Mouse (Mus musculus) forebrain, embryonic 11.5 days (tissue): ENCODE measurements around the gene Ubl7. TPM values are rescaled to one million over a fixed set of nuclear protein-coding genes. Genes with fewer than 3 reads are reported as not detected.

Experiments
- ATAC-seq: fragments of 200-750 bp; cut with Nextera tagmentation; replicated peaks from 2 replicates; pipeline ENCODE4 v1.8.0; 2017; ENCODE audit warnings: moderate TSS enrichment; ENCODE audit not compliant: low FRiP score
- DNase-seq: peaks from one replicate; pipeline ENCODE4 v3.0.0-alpha.2; 2017; ENCODE audit warnings: low spot score
- H3K27ac ChIP-seq: fragments of 300-500 bp; sonication (generic); 2 replicates; pipeline ENCODE4 v1.5.1; 2014; ENCODE audit warnings: low read depth, low read length
- H3K27me3 ChIP-seq: fragments of 300-500 bp; sonication (generic); 2 replicates; pipeline ENCODE4 v1.6.1; 2014; ENCODE audit warnings: mild to moderate bottlenecking, low read length, mixed read lengths; ENCODE audit not compliant: control insufficient read depth, insufficient read depth
- H3K36me3 ChIP-seq: fragments of 300-500 bp; sonication (generic); 2 replicates; pipeline ENCODE4 v1.6.1; 2014; ENCODE audit warnings: mild to moderate bottlenecking, low read length, moderate library complexity, mixed read lengths; ENCODE audit not compliant: control insufficient read depth, insufficient read depth
- H3K4me1 ChIP-seq: fragments of 300-500 bp; sonication (generic); replicated peaks from 2 replicates; pipeline ENCODE4 v1.6.1; 2014; ENCODE audit warnings: low read length, mixed read lengths; ENCODE audit not compliant: control insufficient read depth, insufficient read depth
- H3K4me2 ChIP-seq: fragments of 300-500 bp; sonication (generic); 2 replicates; pipeline ENCODE4 v1.6.1; 2014; ENCODE audit warnings: low read depth, mild to moderate bottlenecking, low read length, moderate library complexity, mixed read lengths; ENCODE audit not compliant: severe bottlenecking
- H3K4me3 ChIP-seq: fragments of 300-500 bp; sonication (generic); 2 replicates; pipeline ENCODE4 v1.5.1; 2014; ENCODE audit warnings: low read depth, low read length
- H3K9ac ChIP-seq: fragments of 300-500 bp; sonication (generic); 2 replicates; pipeline ENCODE4 v1.6.1; 2014; ENCODE audit warnings: low read length
- H3K9me3 ChIP-seq: fragments of 300-500 bp; sonication (generic); 2 replicates; pipeline ENCODE4 v1.6.1; 2016; ENCODE audit warnings: low read length, mixed read lengths; ENCODE audit not compliant: control insufficient read depth
- WGBS: fragments of 180-500 bp; shearing (Covaris S2); extraction: QIAGEN DNeasy Blood & Tissue Kit; methylation state at CpG from one replicate; pipeline ENCODE4 v1.1.7; 2014; 5-methylcytosine and 5-hydroxymethylcytosine counted together
- polyA plus RNA-seq: library from polyadenylated mRNA; unstranded; fragments of >200 nt; fragmentation: Nextera tagmentation; extraction: Ambion mirVana; gene quantifications from 2 replicates; pipeline ENCODE4 v1.2.1, GENCODE M21; 2014

Gene Ubl7
- polyA plus RNA-seq = 114 and 126 TPM in 2 replicates

- ATAC-seq (peak; percentile 95), DNase-seq (peak; percentile 92)
- Histone ChIP-seq H3K4me1 (0 out of 2 replicates have a peak, but pooled peaks cover 2% of the 10 kb centered on the region), H3K36me3 (no peaks in the 10 kb centered on the region), H3K27me3 (no peaks in the 10 kb centered on the region), H3K27ac (peak within 1 kb of the TSS; percentile 58), H3K4me3 (peak within 1 kb of the TSS; percentile 75), H3K9ac (peak within 1 kb of the TSS; percentile 84), H3K9me3 (no peaks in the 10 kb centered on the region), H3K4me2 (peak within 1 kb of the TSS; percentile 92)
- WGBS = under 1% methylated on average over 47 of the region's 47 CpGs
Observed at GRCm38 (mm10) chr9:57910254-57911160, at the start of gene Ubl7. TSS of gene Ubl7 (plus strand) at chr9:57910979.

- ATAC-seq = no peak
- Histone ChIP-seq H3K9me3 (no peaks in the 10 kb centered on the region), H3K4me1 (0 out of 2 replicates have a peak, but pooled peaks cover 2% of the 10 kb centered on the region), H3K9ac (no peak overlapping the region), H3K27ac (no peak overlapping the region), H3K4me3 (no peak overlapping the region), H3K27me3 (no peaks in the 10 kb centered on the region), H3K36me3 (no peaks in the 10 kb centered on the region), H3K4me2 (no peak overlapping the region)
- WGBS = 40% methylated on average over 9 of the region's 9 CpGs
- peak; percentile 67 for DNase-seq
Observed at GRCm38 (mm10) chr9:57861951-57862471, 48.8 kb upstream of the Ubl7 start.

DNA sequence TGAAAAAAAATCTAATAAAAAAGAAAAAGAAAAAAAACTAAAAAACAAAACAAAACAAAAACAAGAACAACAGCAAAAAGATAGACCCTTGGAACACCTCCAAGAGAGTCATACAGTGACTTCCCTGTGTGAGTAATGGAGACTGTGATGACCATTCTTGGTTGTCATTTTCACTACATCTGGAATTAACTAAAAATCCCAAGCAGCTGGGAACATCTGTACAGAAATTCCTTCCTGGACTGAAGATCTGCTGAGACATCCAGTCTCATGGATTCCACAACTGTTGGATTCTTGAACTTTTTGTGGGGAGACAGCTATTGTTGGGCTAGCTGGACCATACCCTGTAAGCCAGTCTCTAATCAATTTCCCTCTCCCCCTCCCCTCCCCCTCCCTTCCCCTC, 46.4 kb upstream of the Ubl7 start:
- Histone ChIP-seq H3K36me3 (no peaks in the 10 kb centered on the region), H3K9ac (no peak overlapping the region), H3K27me3 (no peaks in the 10 kb centered on the region), H3K27ac (no peak overlapping the region), H3K4me2 (no peak overlapping the region), H3K4me3 (no peak overlapping the region), H3K9me3 (no peaks in the 10 kb centered on the region), H3K4me1 (0 out of 2 replicates have a peak, but pooled peaks cover 2% of the 10 kb centered on the region)
- no peak for ATAC-seq
- no peak for DNase-seq

- Histone ChIP-seq H3K9me3 (no peaks in the 10 kb centered on the region), H3K4me2 (no peak overlapping the region), H3K4me1 (0 out of 2 replicates have a peak, but pooled peaks cover 2% of the 10 kb centered on the region), H3K27me3 (no peaks in the 10 kb centered on the region), H3K9ac (no peak overlapping the region), H3K4me3 (no peak overlapping the region), H3K27ac (no peak overlapping the region), H3K36me3 (no peaks in the 10 kb centered on the region)
- ATAC-seq (no peak), DNase-seq (no peak)
- 91% methylated on average over 7 of the region's 7 CpGs for WGBS
Observed at GRCm38 (mm10) chr9:57866530-57866929, 44.2 kb upstream of the Ubl7 start.

DNA sequence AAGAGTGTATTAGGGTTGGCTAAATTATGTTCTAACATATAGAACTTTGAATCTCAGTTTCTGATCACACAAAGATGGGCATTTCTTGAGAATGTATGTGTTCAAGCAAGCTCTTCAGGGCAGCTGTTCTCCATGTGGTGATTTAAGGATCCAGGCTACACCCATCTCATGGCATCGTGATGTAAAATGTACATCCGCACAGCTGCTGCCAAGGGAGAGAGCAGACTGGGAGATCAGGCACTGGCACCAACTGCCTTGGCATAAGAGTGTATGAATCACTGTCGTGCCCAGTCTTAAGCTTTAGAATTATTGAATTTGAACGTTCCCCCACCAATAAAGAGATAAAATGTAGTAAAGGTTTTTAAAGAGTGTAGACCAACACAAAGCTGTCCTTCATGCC, 43.5 kb upstream of the Ubl7 start:
- WGBS = 90% methylated on average over 4 of the region's 4 CpGs
- no peak overlapping the region for H3K27ac ChIP-seq
- H3K9ac ChIP-seq = no peak overlapping the region
- no peaks in the 10 kb centered on the region for H3K4me1 ChIP-seq
- ATAC-seq (no peak), DNase-seq (no peak)
- H3K4me2 ChIP-seq = no peak overlapping the region
- no peaks in the 10 kb centered on the region for H3K9me3 ChIP-seq
- no peaks in the 10 kb centered on the region for H3K36me3 ChIP-seq
- no peaks in the 10 kb centered on the region for H3K27me3 ChIP-seq
- no peak overlapping the region for H3K4me3 ChIP-seq

DNA sequence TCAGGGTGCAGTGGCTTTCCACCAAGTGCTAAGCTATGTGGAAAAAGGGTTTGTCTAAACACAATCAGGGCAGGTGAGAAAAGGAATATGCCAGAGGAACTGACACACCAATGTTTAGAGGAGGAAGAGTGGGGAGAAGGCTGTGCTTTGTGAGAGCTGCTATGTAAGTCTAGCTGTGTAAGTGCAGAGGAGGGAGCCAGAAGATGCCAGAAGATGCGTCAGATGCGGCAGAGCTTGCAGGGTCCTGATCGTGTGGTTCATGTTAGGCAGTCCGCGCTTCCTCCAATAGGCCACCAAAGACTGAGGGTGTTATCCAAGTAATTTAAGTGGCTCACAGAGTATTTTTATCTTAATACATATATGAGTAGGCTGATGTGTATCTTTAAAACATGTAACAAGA, 42.9 kb upstream of the Ubl7 start:
- Histone ChIP-seq H3K4me1 (no peaks in the 10 kb centered on the region), H3K27me3 (no peaks in the 10 kb centered on the region), H3K4me3 (no peak overlapping the region), H3K4me2 (no peak overlapping the region), H3K27ac (no peak overlapping the region), H3K36me3 (no peaks in the 10 kb centered on the region), H3K9me3 (no peaks in the 10 kb centered on the region), H3K9ac (no peak overlapping the region)
- 87% methylated on average over 5 of the region's 5 CpGs for WGBS
- ATAC-seq (no peak), DNase-seq (no peak)

DNA sequence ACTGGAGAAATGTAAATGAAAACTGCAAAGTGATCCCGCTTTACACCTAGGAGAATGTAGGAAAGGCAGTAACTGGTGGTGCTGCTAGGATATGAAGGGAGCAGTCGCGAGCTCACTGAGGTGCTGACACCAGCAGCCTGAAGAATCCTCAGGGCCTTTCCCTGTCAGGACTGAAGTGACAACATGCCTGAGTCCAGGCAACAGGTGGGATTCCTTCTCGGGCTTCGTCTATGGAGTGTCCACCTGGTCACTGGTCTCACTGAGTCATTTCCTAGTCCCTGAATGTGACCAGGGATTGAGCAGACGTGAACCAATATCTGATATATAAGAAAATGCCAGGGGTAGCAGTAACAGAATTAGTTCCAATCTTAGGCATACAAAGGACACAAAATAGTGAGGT, 42.0 kb upstream of the Ubl7 start:
- Histone ChIP-seq H3K27me3 (no peaks in the 10 kb centered on the region), H3K36me3 (no peaks in the 10 kb centered on the region), H3K9ac (no peak overlapping the region), H3K4me2 (no peak overlapping the region), H3K27ac (no peak overlapping the region), H3K4me1 (no peaks in the 10 kb centered on the region), H3K9me3 (no peaks in the 10 kb centered on the region), H3K4me3 (no peak overlapping the region)
- DNase-seq (no peak), ATAC-seq (no peak)
- WGBS = 90% methylated on average over 6 of the region's 6 CpGs

- Histone ChIP-seq H3K4me1 (no peaks in the 10 kb centered on the region), H3K9me3 (no peaks in the 10 kb centered on the region), H3K9ac (no peak overlapping the region), H3K27ac (no peak overlapping the region), H3K27me3 (no peaks in the 10 kb centered on the region), H3K4me2 (no peak overlapping the region), H3K36me3 (no peaks in the 10 kb centered on the region), H3K4me3 (no peak overlapping the region)
- WGBS = 41% methylated on average over 2 of the region's 2 CpGs
- ATAC-seq = no peak
- no peak for DNase-seq
Observed at GRCm38 (mm10) chr9:57870273-57870816, 40.4 kb upstream of the Ubl7 start.
